Mouse (Mus musculus): ENCODE results near the gene Rnf181. TPM values are rescaled to one million over a fixed set of nuclear protein-coding genes. Genes with fewer than 3 reads are reported as not detected.

Gene Rnf181
- polyA plus RNA-seq, 1 experiment from 2014 or later, result 124 TPM

- peaks cover 32% of the 10 kb centered on the region for H3K4me1 ChIP-seq (ENCODE audit: control insufficient read depth, insufficient read depth, low read length)
- no peak overlapping the region; the same call in 1 of the 2 replicates for H3K4me3 ChIP-seq (ENCODE audit: low read depth, low read length)
- H3K9ac ChIP-seq (ENCODE audit: low read depth, low read length), result no peak overlapping the region
- no peaks in the 10 kb centered on the region for H3K27me3 ChIP-seq (ENCODE audit: control insufficient read depth, insufficient read depth, low read depth, low read length)
- H3K9me3 ChIP-seq (replicated peaks; ENCODE audit: control insufficient read depth, low read length, poor library complexity, severe bottlenecking), result no peaks in the 10 kb centered on the region
- no peak for ATAC-seq
- H3K36me3 ChIP-seq (ENCODE audit: control insufficient read depth, insufficient read depth, low read length), result peaks cover 11% of the 10 kb centered on the region
- peak overlapping the region; percentile 89; the same call in 1 of the 2 replicates for H3K4me2 ChIP-seq (ENCODE audit: low read length)
- 71% methylated on average over 10 of the region's 10 CpGs for WGBS
- H3K27ac ChIP-seq (ENCODE audit: low read length), result no peak overlapping the region
Measured at GRCm38 (mm10) chr6:72348411-72348810, 18.3 kb downstream of the Rnf181 start.

GRCm38 (mm10) chr6:72347166-72347941 is 19.4 kb downstream of the Rnf181 start, which contains the start of gene 0610030E20Rik:
Gene 0610030E20Rik, plus strand, starts transcription at chr6:72347317.
- Histone ChIP-seq H3K9ac (ENCODE audit: low read depth, low read length) (peak within 1 kb of the TSS; percentile 94), H3K27me3 (ENCODE audit: control insufficient read depth, insufficient read depth, low read depth, low read length) (no peaks in the 10 kb centered on the region), H3K4me3 (ENCODE audit: low read depth, low read length) (peak within 1 kb of the TSS; percentile 90), H3K4me1 (ENCODE audit: control insufficient read depth, insufficient read depth, low read length) (peaks cover 32% of the 10 kb centered on the region), H3K27ac (ENCODE audit: low read length) (peak within 1 kb of the TSS; percentile 90), H3K36me3 (ENCODE audit: control insufficient read depth, insufficient read depth, low read length) (peaks cover 12% of the 10 kb centered on the region), H3K4me2 (ENCODE audit: low read length) (peak within 1 kb of the TSS; percentile 89), H3K9me3 (replicated peaks; ENCODE audit: control insufficient read depth, low read length, poor library complexity, severe bottlenecking) (no peaks in the 10 kb centered on the region)
- ATAC-seq, result peak; percentile 81
- under 1% methylated on average over 66 of the region's 72 CpGs for WGBS

GRCm38 (mm10) chr6:72346261-72346660 is 20.5 kb downstream of the Rnf181 start:
- ATAC-seq, result peak; percentile 20; the same call in 1 of the 2 replicates
- 83% methylated on average over 4 of the region's 4 CpGs for WGBS
- Histone ChIP-seq H3K4me1 (ENCODE audit: control insufficient read depth, insufficient read depth, low read length) (peaks cover 32% of the 10 kb centered on the region), H3K36me3 (ENCODE audit: control insufficient read depth, insufficient read depth, low read length) (peaks cover 14% of the 10 kb centered on the region), H3K9me3 (replicated peaks; ENCODE audit: control insufficient read depth, low read length, poor library complexity, severe bottlenecking) (no peaks in the 10 kb centered on the region), H3K9ac (ENCODE audit: low read depth, low read length) (no peak overlapping the region), H3K27me3 (ENCODE audit: control insufficient read depth, insufficient read depth, low read depth, low read length) (no peaks in the 10 kb centered on the region), H3K27ac (ENCODE audit: low read length) (no peak overlapping the region), H3K4me3 (ENCODE audit: low read depth, low read length) (no peak overlapping the region), H3K4me2 (ENCODE audit: low read length) (peak overlapping the region; percentile 89)

GRCm38 (mm10) chr6:72345633-72346032 is 21.1 kb downstream of the Rnf181 start:
- no peaks in the 10 kb centered on the region for H3K27me3 ChIP-seq (ENCODE audit: control insufficient read depth, insufficient read depth, low read depth, low read length)
- no peaks in the 10 kb centered on the region for H3K9me3 ChIP-seq (replicated peaks; ENCODE audit: control insufficient read depth, low read length, poor library complexity, severe bottlenecking)
- H3K4me1 ChIP-seq (ENCODE audit: control insufficient read depth, insufficient read depth, low read length), result peaks cover 32% of the 10 kb centered on the region
- H3K27ac ChIP-seq (ENCODE audit: low read length), result no peak overlapping the region; the same call in 1 of the 2 replicates
- no peak for ATAC-seq
- peak overlapping the region; percentile 75 for H3K4me2 ChIP-seq (ENCODE audit: low read length)
- peak overlapping the region; percentile 94 for H3K4me3 ChIP-seq (ENCODE audit: low read depth, low read length)
- WGBS, result 46% methylated on average over 6 of the region's 6 CpGs
- H3K9ac ChIP-seq (ENCODE audit: low read depth, low read length), result no peak overlapping the region
- peaks cover 15% of the 10 kb centered on the region for H3K36me3 ChIP-seq (ENCODE audit: control insufficient read depth, insufficient read depth, low read length)

- Histone ChIP-seq H3K27me3 (ENCODE audit: control insufficient read depth, insufficient read depth, low read depth, low read length) (no peaks in the 10 kb centered on the region), H3K9me3 (replicated peaks; ENCODE audit: control insufficient read depth, low read length, poor library complexity, severe bottlenecking) (no peaks in the 10 kb centered on the region), H3K36me3 (ENCODE audit: control insufficient read depth, insufficient read depth, low read length) (peaks cover 10% of the 10 kb centered on the region; the same call in 1 of the 2 replicates), H3K4me1 (ENCODE audit: control insufficient read depth, insufficient read depth, low read length) (peaks cover 32% of the 10 kb centered on the region), H3K4me3 (ENCODE audit: low read depth, low read length) (peak within 1 kb of the TSS; percentile 94), H3K27ac (ENCODE audit: low read length) (peak within 1 kb of the TSS; percentile 80), H3K4me2 (ENCODE audit: low read length) (peak within 1 kb of the TSS; percentile 97), H3K9ac (ENCODE audit: low read depth, low read length) (peak within 1 kb of the TSS; percentile 89)
- peak; percentile 82 for ATAC-seq
- WGBS, result under 1% methylated on average over 30 of the region's 30 CpGs
Measured at GRCm38 (mm10) chr6:72345074-72345567, 21.6 kb downstream of the Rnf181 start, which contains the start of gene Usp39. Gene Usp39, minus strand, starts transcription at chr6:72345184.

- peaks cover 7% of the 10 kb centered on the region; the same call in 1 of the 2 replicates for H3K36me3 ChIP-seq (ENCODE audit: control insufficient read depth, insufficient read depth, low read length)
- H3K27ac ChIP-seq (ENCODE audit: low read length), result peak overlapping the region; percentile 80
- H3K27me3 ChIP-seq (ENCODE audit: control insufficient read depth, insufficient read depth, low read depth, low read length), result no peaks in the 10 kb centered on the region
Measured at GRCm38 (mm10) chr6:72344396-72345073, 22.2 kb downstream of the Rnf181 start.

GRCm38 (mm10) chr6:72340481-72340880 is 26.3 kb downstream of the Rnf181 start:
- no peak for ATAC-seq
- no peak overlapping the region for H3K9ac ChIP-seq (ENCODE audit: low read depth, low read length)
- no peak overlapping the region for H3K4me3 ChIP-seq (ENCODE audit: low read depth, low read length)
- 67% methylated on average over 2 of the region's 2 CpGs for WGBS
- peaks cover 25% of the 10 kb centered on the region for H3K36me3 ChIP-seq (ENCODE audit: control insufficient read depth, insufficient read depth, low read length)
- H3K4me2 ChIP-seq (ENCODE audit: low read length), result no peak overlapping the region
- no peaks in the 10 kb centered on the region for H3K27me3 ChIP-seq (ENCODE audit: control insufficient read depth, insufficient read depth, low read depth, low read length)
- H3K4me1 ChIP-seq (ENCODE audit: control insufficient read depth, insufficient read depth, low read length), result peaks cover 13% of the 10 kb centered on the region
- H3K27ac ChIP-seq (ENCODE audit: low read length), result no peak overlapping the region
- no peaks in the 10 kb centered on the region for H3K9me3 ChIP-seq (replicated peaks; ENCODE audit: control insufficient read depth, low read length, poor library complexity, severe bottlenecking)

More at GRCm38 (mm10) chr6:72344396-72345073, 22.2 kb downstream of the Rnf181 start:
- Histone ChIP-seq H3K9me3 (replicated peaks; ENCODE audit: control insufficient read depth, low read length, poor library complexity, severe bottlenecking) (no peaks in the 10 kb centered on the region), H3K9ac (ENCODE audit: low read depth, low read length) (peak overlapping the region; percentile 89), H3K4me3 (ENCODE audit: low read depth, low read length) (peak overlapping the region; percentile 94), H3K4me1 (ENCODE audit: control insufficient read depth, insufficient read depth, low read length) (peaks cover 32% of the 10 kb centered on the region), H3K4me2 (ENCODE audit: low read length) (peak overlapping the region; percentile 97)
- ATAC-seq, result peak; percentile 29; the same call in 1 of the 2 replicates
- whole genome bisulfite sequencing, result under 1% methylated on average over 30 of the region's 42 CpGs

- Histone ChIP-seq H3K4me3 (ENCODE audit: low read depth, low read length) (no peak overlapping the region), H3K9me3 (replicated peaks; ENCODE audit: control insufficient read depth, low read length, poor library complexity, severe bottlenecking) (no peaks in the 10 kb centered on the region), H3K4me1 (ENCODE audit: control insufficient read depth, insufficient read depth, low read length) (no peaks in the 10 kb centered on the region), H3K36me3 (ENCODE audit: control insufficient read depth, insufficient read depth, low read length) (peaks cover 51% of the 10 kb centered on the region), H3K9ac (ENCODE audit: low read depth, low read length) (no peak overlapping the region), H3K27ac (ENCODE audit: low read length) (no peak overlapping the region), H3K27me3 (ENCODE audit: control insufficient read depth, insufficient read depth, low read depth, low read length) (no peaks in the 10 kb centered on the region), H3K4me2 (ENCODE audit: low read length) (no peak overlapping the region)
- WGBS, result 81% methylated on average over 5 of the region's 5 CpGs
- ATAC-seq, result no peak
Measured at GRCm38 (mm10) chr6:72333111-72333510, 33.6 kb downstream of the Rnf181 start.

Data from midbrain, embryonic 16.5 days (tissue).